Mouse (Mus musculus) MEL (cell line): Measurements from ENCODE around the gene Stoml3. TPM values are rescaled to one million over a fixed set of nuclear protein-coding genes. Genes with fewer than 3 reads are reported as not detected.
A peak's percentile ranks its signal among the peaks of the same experiment; 100 is the strongest.

ENCODE experiments used
- DNase-seq: peaks from one replicate; pipeline ENCODE4 v3.0.0; 2011; ENCODE audit warnings: low read depth, low spot score
- H3K27ac ChIP-seq: 2 replicates; pipeline ENCODE4 v1.5.1; 2012; ENCODE audit warnings: low read depth, mild to moderate bottlenecking, control low read depth, low read length, moderate library complexity; ENCODE audit not compliant: control insufficient read depth
- H3K27me3 ChIP-seq, 2 experiments: fragments of 150-350 bp in 1 of 2; sonication (generic) in 1 of 2; 2 replicates each; pipeline ENCODE4 v1.6.1; 2012; ENCODE audit warnings: low read length in 2 of 2, mild to moderate bottlenecking in 2 of 2, improper control_type of control experiment in 1 of 2, moderate library complexity in 1 of 2; ENCODE audit not compliant: insufficient read depth in 2 of 2, control insufficient read depth in 1 of 2
- H3K36me3 ChIP-seq, 2 experiments: 2 replicates each; pipeline ENCODE4 v1.6.1; 2012 to 2014; ENCODE audit warnings: low read length in 2 of 2, improper control_type of control experiment in 1 of 2, inconsistent platforms in 1 of 2, mild to moderate bottlenecking in 1 of 2; ENCODE audit not compliant: insufficient read depth in 2 of 2, control insufficient read depth in 1 of 2
- H3K4me1 ChIP-seq, 2 experiments: fragments of 150-350 bp in 1 of 2; sonication (generic) in 1 of 2; 2 replicates each; pipeline ENCODE4 v1.6.1; 2012; ENCODE audit warnings: low read length in 2 of 2, improper control_type of control experiment in 1 of 2, mild to moderate bottlenecking in 1 of 2; ENCODE audit not compliant: insufficient read depth in 2 of 2, control insufficient read depth in 1 of 2
- H3K4me3 ChIP-seq, 2 experiments: fragments of 150-350 bp in 1 of 2; sonication (generic) in 1 of 2; 2 replicates each; pipeline ENCODE4 v1.5.1; 2012; ENCODE audit warnings: low read depth in 2 of 2, low read length in 2 of 2, mild to moderate bottlenecking in 2 of 2, moderate library complexity in 2 of 2, control low read depth in 1 of 2, improper control_type of control experiment in 1 of 2; ENCODE audit not compliant: control insufficient read depth in 1 of 2, insufficient read depth in 1 of 2
- H3K79me2 ChIP-seq: 2 replicates; pipeline ENCODE4 v1.6.1; 2012; ENCODE audit warnings: mild to moderate bottlenecking, low read length, moderate library complexity; ENCODE audit not compliant: control insufficient read depth, poor library complexity, insufficient read depth
- H3K9ac ChIP-seq: 2 replicates; pipeline ENCODE4 v1.6.1; 2012; ENCODE audit warnings: low read depth, mild to moderate bottlenecking, control low read depth, low read length, moderate library complexity; ENCODE audit not compliant: control insufficient read depth, poor library complexity, severe bottlenecking
- H3K9me3 ChIP-seq: fragments of 150-350 bp; sonication (generic); replicated peaks from 2 replicates; pipeline ENCODE4 v1.6.1; 2012; ENCODE audit warnings: mild to moderate bottlenecking, low read length, improper control_type of control experiment, moderate library complexity; ENCODE audit not compliant: insufficient read depth
- BHLHE40 ChIP-seq: IDR thresholded peaks from 2 replicates; pipeline ENCODE4 v1.6.1; 2012; ENCODE audit warnings: low read depth, mild to moderate bottlenecking, inconsistent platforms, low read length, improper control_type of control experiment, borderline replicate concordance
- CHD1 ChIP-seq: IDR thresholded peaks from 2 replicates; pipeline ENCODE4 v1.6.1; 2012; ENCODE audit warnings: low read depth, mild to moderate bottlenecking, inconsistent platforms, low read length, improper control_type of control experiment
- E2F4 ChIP-seq: IDR thresholded peaks from 2 replicates; pipeline ENCODE4 v1.6.1; 2011; ENCODE audit warnings: low read depth, low read length, improper control_type of control experiment, borderline replicate concordance
- ELF1 ChIP-seq: IDR thresholded peaks from 2 replicates; pipeline ENCODE4 v1.6.1; 2014; ENCODE audit warnings: low read depth, mild to moderate bottlenecking, inconsistent platforms, low read length, improper control_type of control experiment, moderate library complexity
- EP300 ChIP-seq, 2 experiments: IDR thresholded peaks; 2 replicates each; pipeline ENCODE4 v1.6.1; 2011; ENCODE audit warnings: improper control_type of control experiment in 2 of 2, low read length in 2 of 2, low read depth in 1 of 2, mild to moderate bottlenecking in 1 of 2
- GABPA ChIP-seq: IDR thresholded peaks from 2 replicates; pipeline ENCODE4 v1.6.1; 2012; ENCODE audit warnings: low read depth, mild to moderate bottlenecking, inconsistent platforms, low read length, improper control_type of control experiment, moderate library complexity
- GATA1 ChIP-seq: IDR thresholded peaks from 2 replicates; pipeline ENCODE4 v1.6.1; 2011; ENCODE audit warnings: low read depth, low read length, improper control_type of control experiment
- HCFC1 ChIP-seq: IDR thresholded peaks from 2 replicates; pipeline ENCODE4 v1.6.1; 2012; ENCODE audit warnings: low read depth, mild to moderate bottlenecking, inconsistent platforms, low read length, improper control_type of control experiment, moderate library complexity
- KAT2A ChIP-seq: conservative IDR thresholded peaks from 2 replicates; pipeline ENCODE4 v1.6.1; 2012; ENCODE audit warnings: low read depth, low read length, improper control_type of control experiment, inconsistent platforms
- MYC ChIP-seq: IDR thresholded peaks from 2 replicates; pipeline ENCODE4 v1.6.1; 2011; ENCODE audit warnings: low read depth, mild to moderate bottlenecking, low read length, improper control_type of control experiment, moderate library complexity
- NELFE ChIP-seq: IDR thresholded peaks from 2 replicates; pipeline ENCODE4 v1.6.1; 2011; ENCODE audit warnings: low read depth, low read length, improper control_type of control experiment
- POLR2AphosphoS2 ChIP-seq: IDR thresholded peaks from 2 replicates; pipeline ENCODE4 v1.6.1; 2011; ENCODE audit warnings: low read length, improper control_type of control experiment
- RAD21 ChIP-seq: IDR thresholded peaks from 2 replicates; pipeline ENCODE4 v1.6.1; 2011; ENCODE audit warnings: mild to moderate bottlenecking, low read depth, low read length, improper control_type of control experiment
- RCOR1 ChIP-seq: IDR thresholded peaks from 2 replicates; pipeline ENCODE4 v1.6.1; 2012; ENCODE audit warnings: low read depth, mild to moderate bottlenecking, inconsistent platforms, low read length, improper control_type of control experiment
- TBP ChIP-seq: IDR thresholded peaks from 2 replicates; pipeline ENCODE4 v1.8.0; 2011; ENCODE audit warnings: low read depth, low read length, improper control_type of control experiment
- UBTF ChIP-seq: IDR thresholded peaks from 2 replicates; pipeline ENCODE4 v1.6.1; 2012; ENCODE audit warnings: low read depth, mild to moderate bottlenecking, inconsistent platforms, low read length, improper control_type of control experiment, moderate library complexity, borderline replicate concordance; ENCODE audit not compliant: insufficient read depth
- USF1 ChIP-seq: IDR thresholded peaks from 2 replicates; pipeline ENCODE4 v1.6.1; 2014; ENCODE audit warnings: low read depth, mild to moderate bottlenecking, inconsistent platforms, low read length, improper control_type of control experiment, moderate library complexity
- ZC3H11A ChIP-seq: IDR thresholded peaks from 2 replicates; pipeline ENCODE4 v1.6.1; 2012; ENCODE audit warnings: low read depth, mild to moderate bottlenecking, inconsistent platforms, low read length, improper control_type of control experiment
- ZKSCAN1 ChIP-seq: IDR thresholded peaks from 2 replicates; pipeline ENCODE4 v1.6.1; 2012; ENCODE audit warnings: low read depth, mild to moderate bottlenecking, inconsistent platforms, low read length, improper control_type of control experiment, moderate library complexity
- polyA plus RNA-seq, 2 experiments: library from polyadenylated mRNA; stranded (reverse) in 1 of 2; unstranded in 1 of 2; fragments of >175 nt in 1 of 2; fragments of >200 nt in 1 of 2; gene quantifications; 2 replicates each; pipeline versions ENCODE4 v1.2.1 to v1.2.4; 2012; ENCODE audit warnings: low replicate concordance in 2 of 2, low read depth in 1 of 2; ENCODE audit not compliant: insufficient read length in 2 of 2, insufficient read depth in 1 of 2, missing spikeins in 1 of 2
- total RNA-seq: library from RNA; depleted of rRNA; stranded (reverse); fragments of 300-350 nt; gene quantifications from 2 replicates; pipeline ENCODE4 v1.2.3, GENCODE M21; 2012

Gene Stoml3
- total and polyA plus RNA-seq, 3 experiments, result not detected

DNA sequence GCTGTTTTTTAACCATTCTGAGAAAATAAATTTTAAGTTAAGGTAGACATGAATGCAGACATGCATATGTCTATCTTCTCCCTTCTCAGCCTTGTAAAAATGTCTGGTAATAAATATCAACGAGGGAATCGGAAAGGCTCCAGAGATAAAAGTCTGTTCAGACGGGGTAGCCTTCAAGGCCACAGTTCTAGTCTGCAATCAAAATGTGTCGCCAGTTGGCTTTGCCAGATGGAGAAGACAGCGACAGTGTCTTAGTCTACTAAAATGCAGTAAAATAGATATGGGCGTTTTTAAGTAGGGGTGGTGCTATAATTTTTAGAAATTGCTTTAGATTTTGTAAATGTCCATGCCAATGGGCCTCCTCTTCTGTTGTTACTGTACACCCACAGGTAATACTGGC is 23.1 kb upstream of the Stoml3 start:
- H3K4me3 ChIP-seq, result peak overlapping the region; percentile 47 to 98
- peaks cover 1 to 21% of the 10 kb centered on the region in 2 experiments for H3K36me3 ChIP-seq
- no peak for TF ChIP-seq GATA1
- no peak for TF ChIP-seq EP300 (IDR thresholded peaks at IDR 0.05; ENCODE audit: low read depth in 1 of 2, low read length in 2 of 2)
- no peak for TF ChIP-seq GABPA
- no peak for TF ChIP-seq RCOR1
- no peak for TF ChIP-seq ZKSCAN1
- TF ChIP-seq KAT2A, result no peak
- peaks cover 0 to 16% of the 10 kb centered on the region in 2 experiments; a peak in 2 of 4 replicates for H3K4me1 ChIP-seq
- no peaks in the 10 kb centered on the region for H3K27me3 ChIP-seq
- H3K9ac ChIP-seq, result peak overlapping the region; percentile 79
- DNase-seq, result peak; percentile 41
- 0 out of 2 replicates have a peak overlapping the region, but pooled peaks have one; percentile 20 for H3K27ac ChIP-seq
- peaks cover 63% of the 10 kb centered on the region for H3K79me2 ChIP-seq
- H3K9me3 ChIP-seq, result no peaks in the 10 kb centered on the region

DNA sequence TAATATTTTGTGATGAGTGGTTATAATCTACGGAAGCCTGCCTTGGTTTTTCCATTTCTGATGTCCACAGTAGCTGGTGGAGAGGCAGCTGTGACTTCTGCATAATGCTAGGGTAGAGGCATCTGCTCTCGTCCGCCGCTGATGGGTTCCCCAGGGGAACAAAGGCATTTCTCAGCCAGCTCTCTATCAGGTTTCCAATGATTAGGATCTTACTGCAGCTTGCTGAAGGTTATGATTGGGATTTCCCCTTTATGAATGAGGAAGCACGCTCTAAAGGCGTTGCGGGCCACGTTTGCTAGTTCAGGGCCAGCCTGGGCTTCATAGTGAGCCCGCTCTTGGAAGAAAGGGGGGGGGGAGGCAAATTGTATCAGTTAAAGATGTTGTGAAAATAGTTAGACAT is 22.0 kb upstream of the Stoml3 start:
- no peaks in the 10 kb centered on the region for H3K27me3 ChIP-seq
- H3K36me3 ChIP-seq, result peaks cover 1 to 21% of the 10 kb centered on the region in 2 experiments
- peak overlapping the region; percentile 20 to 39; a peak in 2 of 4 replicates for H3K4me3 ChIP-seq
- no peak overlapping the region for H3K9ac ChIP-seq
- TF ChIP-seq CHD1, result no peak
- TF ChIP-seq RCOR1, result peak; percentile 48; the same call in 1 of the 2 replicates
- 0 out of 2 replicates have a peak, but pooled peaks have one; percentile 19 for TF ChIP-seq TBP
- peak; percentile 45; the same call in 1 of the 2 replicates for TF ChIP-seq GATA1
- no peak for TF ChIP-seq MYC
- H3K4me1 ChIP-seq, result peaks cover 0 to 16% of the 10 kb centered on the region in 2 experiments; a peak in 2 of 4 replicates
- H3K79me2 ChIP-seq, result peaks cover 59% of the 10 kb centered on the region
- no peak overlapping the region for H3K27ac ChIP-seq
- DNase-seq, result peak; percentile 71
- H3K9me3 ChIP-seq, result no peaks in the 10 kb centered on the region

DNA sequence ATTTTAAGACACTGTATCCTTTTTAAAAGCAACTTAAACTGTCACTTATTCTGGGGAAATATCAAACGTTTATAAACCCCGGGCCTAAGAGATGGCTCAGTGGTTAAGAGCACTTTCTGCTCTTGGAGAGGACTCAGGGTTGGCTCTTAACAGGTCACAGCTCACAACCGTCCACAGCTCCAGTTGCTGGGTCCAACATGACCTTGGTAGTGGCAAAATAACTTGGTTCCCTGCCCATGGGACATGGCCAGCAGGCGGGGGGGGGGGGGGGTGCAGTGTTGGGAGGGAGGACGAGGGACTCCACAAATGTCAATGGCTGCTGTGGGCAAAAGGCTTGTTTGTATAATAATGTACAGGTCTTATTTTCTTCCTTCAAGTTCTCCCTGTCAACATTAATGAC is 21.1 kb upstream of the Stoml3 start:
- peaks cover 0 to 13% of the 10 kb centered on the region in 2 experiments; a peak in 2 of 4 replicates for H3K4me1 ChIP-seq
- TF ChIP-seq ELF1 (no peak), RAD21 (no peak), NELFE (no peak), UBTF (no peak), USF1 (no peak), E2F4 (no peak), HCFC1 (no peak), ZC3H11A (no peak), RCOR1 (no peak), ZKSCAN1 (no peak), POLR2AphosphoS2 (no peak), KAT2A (no peak), BHLHE40 (no peak), EP300 (IDR thresholded peaks at IDR 0.05; ENCODE audit: low read depth in 1 of 2, low read length in 2 of 2) (no peak), TBP (no peak)
- TF ChIP-seq, all 39 proteins: peak for 0
- Histone ChIP-seq H3K27me3 (no peaks in the 10 kb centered on the region), H3K79me2 (peaks cover 54% of the 10 kb centered on the region), H3K9me3 (no peaks in the 10 kb centered on the region), H3K9ac (no peak overlapping the region), H3K36me3 (peaks cover 4 to 17% of the 10 kb centered on the region in 2 experiments), H3K27ac (no peak overlapping the region), H3K4me3 (no peak overlapping the region)
- no peak for DNase-seq
